Mouse (Mus musculus) limb, embryonic 14.5 days (tissue): ENCODE data around the gene Abhd17a. TPM values are rescaled to one million over a fixed set of nuclear protein-coding genes. Genes with fewer than 3 reads are reported as not detected.
"Not testable (repeated sequence)": the region's sequence is repeated elsewhere in the genome, so short reads cannot be mapped to it uniquely, and the experiment has no call there.

Experiments
- ATAC-seq: fragments of 200-750 bp; cut with Nextera tagmentation; 2 replicates; pipeline ENCODE4 v1.8.0; 2017; ENCODE audit warnings: low read depth, moderate number of reproducible peaks, moderate TSS enrichment; ENCODE audit not compliant: low FRiP score
- DNase-seq: peaks from one replicate; pipeline ENCODE4 v3.0.0-alpha.2; 2015; ENCODE audit warnings: low spot score
- H3K27ac ChIP-seq: fragments of 300-500 bp; sonication (generic); replicated peaks from 2 replicates; pipeline ENCODE4 v1.5.1; 2014; ENCODE audit warnings: low read depth, mild to moderate bottlenecking, low read length, moderate library complexity, mixed read lengths
- H3K27me3 ChIP-seq: fragments of 300-500 bp; sonication (generic); 2 replicates; pipeline ENCODE4 v1.6.1; 2014; ENCODE audit warnings: low read length, mixed read lengths; ENCODE audit not compliant: control insufficient read depth, insufficient read depth
- H3K36me3 ChIP-seq: fragments of 300-500 bp; sonication (generic); 2 replicates; pipeline ENCODE4 v1.6.1; 2014; ENCODE audit warnings: mild to moderate bottlenecking, low read length, moderate library complexity, mixed read lengths; ENCODE audit not compliant: control insufficient read depth, insufficient read depth
- H3K4me1 ChIP-seq: fragments of 300-500 bp; sonication (generic); 2 replicates; pipeline ENCODE4 v1.6.1; 2014; ENCODE audit warnings: antibody characterized with exemption, low read length, mixed read lengths; ENCODE audit not compliant: control insufficient read depth, insufficient read depth
- H3K4me2 ChIP-seq: fragments of 300-500 bp; sonication (generic); replicated peaks from 2 replicates; pipeline ENCODE4 v1.6.1; 2014; ENCODE audit warnings: low read depth, mild to moderate bottlenecking, low read length, moderate library complexity; ENCODE audit not compliant: severe bottlenecking
- H3K4me3 ChIP-seq: fragments of 300-500 bp; sonication (generic); replicated peaks from 2 replicates; pipeline ENCODE4 v1.5.1; 2014; ENCODE audit warnings: low read length
- H3K9ac ChIP-seq: fragments of 300-500 bp; sonication (generic); 2 replicates; pipeline ENCODE4 v1.6.1; 2014; ENCODE audit warnings: mild to moderate bottlenecking, low read depth, low read length, moderate library complexity; ENCODE audit not compliant: severe bottlenecking
- H3K9me3 ChIP-seq: fragments of 300-500 bp; sonication (generic); 2 replicates; pipeline ENCODE4 v1.6.1; 2016; ENCODE audit warnings: low read length; ENCODE audit not compliant: control insufficient read depth
- POLR2A ChIP-seq: fragments of 200-500 bp; IDR thresholded peaks from 2 replicates; pipeline ENCODE4 v1.8.0; 2012; ENCODE audit warnings: inconsistent platforms, mild to moderate bottlenecking, moderate library complexity, borderline replicate concordance; ENCODE audit not compliant: insufficient read depth, insufficient read length; ENCODE audit errors: extremely low read depth
- WGBS: fragments of 180-500 bp; shearing (Covaris S2); extraction: QIAGEN DNeasy Blood & Tissue Kit; methylation state at CpG from one replicate; pipeline ENCODE4 v1.1.7; 2014; 5-methylcytosine and 5-hydroxymethylcytosine counted together
- polyA plus RNA-seq, 2 experiments: library from polyadenylated mRNA; depleted of rRNA in 1 of 2; stranded (reverse) in 1 of 2; unstranded in 1 of 2; fragments of >200 nt; fragmentation: Nextera tagmentation in 1 of 2; extraction: Ambion mirVana in 1 of 2; gene quantifications; 2 replicates each; pipeline versions ENCODE4 v1.2.1 to v1.2.3; 2012 to 2014

Gene Abhd17a
- polyA plus RNA-seq, 2 experiments, result 116 to 129 TPM

GRCm38 (mm10) chr10:80606737-80607350 is 16.7 kb upstream of the Abhd17a start:
- no peaks in the 10 kb centered on the region for H3K27me3 ChIP-seq
- peaks cover 55% of the 10 kb centered on the region for H3K36me3 ChIP-seq
- no peak for DNase-seq
- no peak overlapping the region for H3K4me2 ChIP-seq
- H3K9ac ChIP-seq, result no peak overlapping the region
- no peak overlapping the region for H3K27ac ChIP-seq
- ATAC-seq, result no peak
- no peak overlapping the region for H3K4me3 ChIP-seq
- no peak for TF ChIP-seq POLR2A
- 96% methylated on average over 34 of the region's 34 CpGs for WGBS
- no peaks in the 10 kb centered on the region for H3K9me3 ChIP-seq
- peaks cover 11% of the 10 kb centered on the region for H3K4me1 ChIP-seq

DNA sequence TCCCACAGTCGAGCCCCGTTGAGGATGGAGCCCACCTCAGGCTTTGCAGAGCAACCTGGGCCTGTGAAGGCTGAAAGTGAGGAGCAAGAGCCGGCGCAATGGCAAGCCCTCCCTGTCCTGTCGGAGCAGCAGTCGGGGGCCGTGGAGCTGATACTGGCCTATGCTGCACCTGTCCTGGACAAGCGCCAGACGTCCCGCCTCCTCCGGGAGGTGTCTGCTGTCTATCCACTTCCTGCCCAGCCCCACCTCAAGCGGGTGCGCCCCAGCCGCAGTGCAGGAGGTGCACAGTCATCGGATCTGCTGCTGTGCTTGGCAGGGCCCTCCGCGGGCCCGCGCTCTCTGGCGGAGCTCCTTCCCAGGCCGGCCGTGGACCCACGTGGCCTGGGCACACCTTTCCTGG is 16.2 kb upstream of the Abhd17a start:
- no peak overlapping the region for H3K9ac ChIP-seq
- ATAC-seq (no peak), DNase-seq (no peak)
- H3K4me2 ChIP-seq, result no peak overlapping the region
- H3K27me3 ChIP-seq, result no peaks in the 10 kb centered on the region
- TF ChIP-seq POLR2A, result no peak
- H3K4me3 ChIP-seq, result no peak overlapping the region
- WGBS, result 91% methylated on average over 22 of the region's 23 CpGs
- peaks cover 11% of the 10 kb centered on the region for H3K4me1 ChIP-seq
- peaks cover 52% of the 10 kb centered on the region for H3K36me3 ChIP-seq
- no peak overlapping the region for H3K27ac ChIP-seq
- no peaks in the 10 kb centered on the region for H3K9me3 ChIP-seq

GRCm38 (mm10) chr10:80605721-80606120 is 15.6 kb upstream of the Abhd17a start, which contains the start of gene Gm49322:
Gene Gm49322 (plus strand): TSS chr10:80606021.
- peaks cover 11% of the 10 kb centered on the region for H3K4me1 ChIP-seq
- not testable (repeated sequence) for H3K4me3 ChIP-seq, H3K9ac ChIP-seq, ATAC-seq, H3K9me3 ChIP-seq, H3K27ac ChIP-seq, H3K27me3 ChIP-seq, DNase-seq, H3K4me2 ChIP-seq
- 73% methylated on average over 4 of the region's 4 CpGs for WGBS
- H3K36me3 ChIP-seq, result peaks cover 47% of the 10 kb centered on the region

- Histone ChIP-seq H3K4me1 (peaks cover 11% of the 10 kb centered on the region), H3K4me3 (no peak overlapping the region), H3K9ac (no peak overlapping the region), H3K4me2 (no peak overlapping the region), H3K36me3 (peaks cover 41% of the 10 kb centered on the region), H3K9me3 (no peaks in the 10 kb centered on the region), H3K27me3 (no peaks in the 10 kb centered on the region), H3K27ac (no peak overlapping the region)
- no peak for TF ChIP-seq POLR2A
- DNase-seq, result no peak
- ATAC-seq, result no peak
- 92% methylated on average over 2 of the region's 2 CpGs for WGBS
Observed at GRCm38 (mm10) chr10:80604988-80605387, 14.8 kb upstream of the Abhd17a start.

DNA sequence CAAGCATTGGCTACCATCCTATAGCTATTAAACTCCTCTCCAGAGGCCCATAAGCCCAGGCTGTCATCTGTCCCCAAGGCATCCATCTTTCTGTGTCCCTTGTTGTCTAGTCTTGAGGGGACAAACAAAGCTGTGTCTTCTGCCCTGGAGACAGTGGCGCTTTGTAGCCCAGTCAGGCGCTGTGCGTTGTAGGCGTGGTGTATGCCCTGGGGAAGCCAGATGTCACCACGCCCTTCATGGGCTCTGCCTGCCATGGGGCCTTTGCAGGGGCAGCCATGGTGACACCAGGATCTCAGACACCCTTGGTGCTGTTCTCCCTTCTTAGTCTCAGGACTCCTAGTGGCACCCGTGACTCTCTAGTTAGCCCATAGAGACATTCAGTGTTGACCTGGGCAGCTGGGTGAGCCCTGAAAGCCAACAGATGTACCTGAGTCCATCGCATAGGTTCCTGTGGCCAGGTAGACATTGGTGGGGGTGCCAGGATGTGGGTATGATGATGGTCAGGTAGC is 13.9 kb upstream of the Abhd17a start:
- ATAC-seq (no peak), DNase-seq (no peak)
- Histone ChIP-seq H3K27ac (no peak overlapping the region), H3K9ac (peak overlapping the region; percentile 59; the same call in 1 of the 2 replicates), H3K36me3 (peaks cover 32% of the 10 kb centered on the region), H3K9me3 (no peaks in the 10 kb centered on the region), H3K4me2 (peak overlapping the region; percentile 87), H3K27me3 (no peaks in the 10 kb centered on the region), H3K4me1 (peaks cover 11% of the 10 kb centered on the region), H3K4me3 (peak overlapping the region; percentile 65; the same call in 1 of the 2 replicates)
- WGBS, result 95% methylated on average over 6 of the region's 7 CpGs
- TF ChIP-seq POLR2A, result no peak
